Mouse (Mus musculus) erythroblast, adult 5-6 weeks (primary cell): ENCODE measurements around the gene Siah3. TPM values are rescaled to one million over a fixed set of nuclear protein-coding genes. Genes with fewer than 3 reads are reported as not detected.

Experiments
- ATAC-seq: replicated peaks from 2 replicates; pipeline ENCODE4 v1.8.0; 2016; ENCODE audit warnings: moderate number of reproducible peaks, mild to moderate bottlenecking, moderate TSS enrichment, inconsistent platforms; ENCODE audit not compliant: poor library complexity, low FRiP score, severe bottlenecking
- total RNA-seq, 2 experiments: library from RNA; stranded (forward) in 1 of 2; stranded (reverse) in 1 of 2; fragments of 150-400 nt in 1 of 2; fragments of 200-764, 138-1000 nt in 1 of 2; gene quantifications; 2 replicates each; pipeline versions ENCODE4 v1.2.3 to v1.2.4; 2015 to 2017; ENCODE audit warnings: low replicate concordance in 2 of 2

Siah3 gene
- total RNA-seq, 2 experiments from 2014 or later: not detected

DNA sequence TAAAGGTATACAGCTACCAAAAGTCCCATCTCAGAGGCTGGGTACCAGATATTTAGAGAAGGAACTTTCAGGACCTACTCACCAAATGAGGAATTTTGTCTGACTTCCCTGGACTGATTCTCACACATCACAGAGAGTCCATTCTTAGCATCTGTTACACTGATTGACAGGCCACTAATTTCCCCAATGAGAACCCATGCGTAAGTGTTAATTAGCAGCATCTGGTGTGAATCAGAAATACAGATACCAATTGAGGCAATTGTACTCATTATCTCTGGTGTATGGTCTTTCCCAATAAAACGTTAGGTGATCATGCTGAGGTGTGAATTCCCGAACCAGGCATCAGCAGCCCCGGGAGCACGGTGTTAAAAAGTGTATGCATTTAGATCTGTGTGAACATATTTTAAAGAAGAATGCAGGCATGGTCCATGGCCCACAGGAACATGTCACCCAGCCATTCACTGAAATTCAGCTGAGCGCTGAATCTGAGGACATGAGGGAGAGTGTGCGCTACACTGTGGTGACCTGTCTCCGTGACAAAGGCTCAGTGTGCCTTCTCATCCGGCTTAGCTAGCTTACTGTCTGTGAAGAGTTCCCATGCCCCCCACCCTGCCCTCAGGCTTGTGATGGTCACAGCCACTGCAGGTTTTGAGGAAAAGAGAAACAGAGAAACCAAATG, 61.3 kb downstream of the Siah3 start:
- no peak for ATAC-seq

DNA sequence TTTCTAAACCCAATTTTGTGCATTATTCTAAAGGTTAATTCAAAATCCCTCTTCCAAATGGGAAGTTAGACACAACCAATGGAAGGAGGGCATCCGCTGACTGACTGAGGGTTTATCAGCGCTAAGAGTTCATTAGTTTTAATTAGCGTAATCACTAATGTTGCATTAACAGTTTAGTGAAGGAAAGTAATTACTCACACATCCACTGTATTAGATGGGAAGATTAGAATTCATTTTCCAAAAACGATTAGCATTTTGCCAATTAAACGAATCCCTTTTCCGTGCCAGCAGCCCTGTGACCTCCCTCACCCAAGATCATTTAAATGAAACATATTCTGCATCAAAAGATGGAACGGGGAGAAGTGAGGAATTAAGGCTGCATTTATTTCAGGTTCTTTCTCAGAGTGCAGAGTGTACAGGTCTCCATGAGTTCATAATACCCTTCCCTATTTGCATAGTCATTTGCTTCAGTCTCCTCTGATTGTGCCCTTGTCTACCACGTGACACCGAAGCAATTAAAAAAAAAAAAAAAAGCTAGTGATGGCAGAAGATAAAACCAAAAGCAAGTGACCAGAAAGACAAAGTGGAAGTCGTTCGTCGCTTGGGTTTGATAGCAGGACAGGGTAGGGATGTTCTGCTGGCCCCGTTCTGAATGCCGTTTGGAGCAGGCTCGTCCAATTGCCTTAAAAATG, 62.6 kb downstream of the Siah3 start:
- no peak for ATAC-seq

DNA sequence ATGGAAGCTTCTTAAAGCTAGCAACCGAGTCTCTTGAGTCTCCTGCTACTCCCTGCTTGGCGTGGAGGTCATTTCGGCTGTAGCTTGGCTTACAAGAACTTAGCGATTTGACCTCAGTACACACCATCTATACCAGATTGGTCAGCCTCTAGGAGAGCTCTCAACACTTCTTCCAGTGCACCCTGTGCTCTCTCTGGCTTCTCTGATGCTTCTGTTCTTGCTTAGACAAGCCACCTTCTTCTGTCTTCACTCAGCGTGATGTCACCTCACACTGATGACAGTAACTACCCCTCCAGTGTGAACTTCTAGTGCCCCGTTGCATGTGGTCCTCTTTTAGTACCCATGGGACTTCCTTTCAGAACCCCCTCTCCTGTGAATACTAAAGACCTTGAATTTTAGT, 63.1 kb downstream of the Siah3 start:
- ATAC-seq: no peak

DNA sequence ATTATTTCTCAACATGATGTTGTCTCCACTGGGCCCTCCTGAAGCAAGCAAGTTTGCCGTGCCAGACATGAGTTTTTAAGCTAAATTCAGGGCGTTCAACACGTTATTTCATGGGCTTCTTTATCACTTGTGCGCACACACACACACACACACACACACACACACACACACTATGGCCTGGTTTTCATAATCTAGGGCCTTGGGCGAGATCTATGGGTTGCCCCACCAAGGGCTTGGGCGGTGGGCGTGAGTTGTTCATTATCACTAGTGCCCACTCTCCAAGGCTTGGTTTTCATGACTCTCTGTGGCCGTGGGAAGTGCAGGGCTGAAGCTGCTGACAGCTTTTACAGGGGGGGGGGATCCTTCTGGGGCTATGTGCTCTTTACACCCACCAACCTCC, 63.9 kb downstream of the Siah3 start:
- ATAC-seq: no peak

DNA sequence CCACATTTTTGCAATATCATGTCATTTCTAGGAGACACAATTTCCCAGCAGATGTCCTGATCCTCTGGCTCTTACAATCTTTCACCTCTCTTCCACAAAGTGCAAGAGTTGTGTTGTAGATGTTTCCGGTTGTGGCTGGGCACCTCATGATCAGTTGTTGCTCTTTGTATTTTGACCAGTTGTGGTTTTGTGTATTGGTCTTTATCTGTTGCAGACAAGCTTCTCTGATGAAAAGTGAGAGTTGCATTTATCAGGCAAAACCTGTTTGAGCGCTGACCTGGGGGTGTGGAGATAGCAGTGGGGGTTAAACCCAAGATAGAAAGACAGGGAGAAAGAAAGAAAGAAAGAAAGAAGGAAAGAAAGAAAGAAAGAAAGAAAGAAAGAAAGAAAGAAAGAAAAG, 68.9 kb downstream of the Siah3 start:
- ATAC-seq: 0 out of 2 replicates have a peak, but pooled peaks have one; percentile 55

DNA sequence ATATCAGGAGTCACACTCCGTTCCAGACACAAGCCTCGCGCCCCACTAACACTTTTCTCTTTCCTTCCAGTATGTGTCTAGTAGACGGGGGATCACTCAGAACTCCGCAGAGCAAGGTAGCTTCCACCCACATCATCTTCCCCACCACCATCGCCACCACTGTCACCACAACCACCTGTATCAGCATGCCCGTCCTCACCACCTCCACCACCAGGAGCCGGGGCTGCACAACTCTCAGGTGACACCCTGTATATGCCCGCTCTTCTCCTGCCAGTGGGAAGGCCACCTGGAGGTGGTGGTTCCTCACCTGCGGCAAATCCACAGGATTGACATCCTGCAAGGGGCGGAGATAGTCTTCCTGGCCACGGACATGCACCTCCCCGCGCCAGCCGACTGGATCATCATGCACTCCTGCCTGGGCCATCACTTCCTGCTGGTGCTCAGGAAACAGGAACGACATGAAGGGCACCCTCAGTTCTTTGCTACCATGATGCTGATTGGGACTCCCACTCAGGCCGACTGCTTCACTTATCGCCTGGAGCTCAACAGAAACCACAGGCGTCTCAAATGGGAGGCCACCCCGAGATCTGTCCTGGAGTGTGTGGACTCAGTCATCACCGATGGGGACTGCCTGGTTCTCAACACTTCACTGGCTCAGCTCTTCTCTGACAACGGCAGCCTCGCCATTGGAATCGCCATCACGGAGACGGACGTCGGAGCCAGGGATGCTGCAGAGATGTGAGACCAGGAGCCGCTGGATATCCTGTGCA, 69.8 kb downstream of the Siah3 start:
- peak; percentile 54 for ATAC-seq

DNA sequence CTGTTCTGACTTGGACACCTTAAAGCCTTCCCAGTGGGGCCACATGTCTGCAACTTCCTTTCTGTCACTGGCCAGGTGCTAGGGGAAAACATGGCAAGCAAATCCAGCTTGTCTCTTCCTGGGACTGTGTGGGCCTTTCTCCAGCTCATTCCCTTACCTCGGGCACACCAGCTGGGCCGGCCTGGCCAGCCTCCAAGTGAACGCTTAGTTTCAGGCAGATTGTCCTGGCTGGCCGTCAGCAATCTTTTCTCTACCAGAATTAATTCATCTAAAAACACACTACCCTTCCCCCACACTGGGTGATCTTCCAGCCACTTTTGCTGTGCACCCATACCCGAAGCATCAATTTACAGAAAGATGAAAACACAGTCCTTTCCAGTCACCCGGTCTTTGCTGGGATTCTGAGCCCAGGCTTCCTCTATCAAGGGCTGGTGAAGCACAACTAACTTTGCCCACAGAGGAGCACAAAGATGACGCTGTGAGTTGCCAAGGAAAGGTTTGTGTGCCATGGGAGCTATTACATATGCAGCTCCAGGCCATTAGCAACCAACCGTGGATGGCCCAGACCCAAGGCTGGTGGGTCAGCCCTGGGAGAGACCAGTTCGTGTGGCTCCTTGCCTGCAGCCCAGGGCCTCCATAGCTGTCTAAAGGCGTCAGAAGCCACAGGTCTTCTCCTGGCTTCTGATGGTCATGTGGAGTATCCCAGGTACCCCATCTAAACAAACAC, 71.8 kb downstream of the Siah3 start:
- ATAC-seq: no peak

DNA sequence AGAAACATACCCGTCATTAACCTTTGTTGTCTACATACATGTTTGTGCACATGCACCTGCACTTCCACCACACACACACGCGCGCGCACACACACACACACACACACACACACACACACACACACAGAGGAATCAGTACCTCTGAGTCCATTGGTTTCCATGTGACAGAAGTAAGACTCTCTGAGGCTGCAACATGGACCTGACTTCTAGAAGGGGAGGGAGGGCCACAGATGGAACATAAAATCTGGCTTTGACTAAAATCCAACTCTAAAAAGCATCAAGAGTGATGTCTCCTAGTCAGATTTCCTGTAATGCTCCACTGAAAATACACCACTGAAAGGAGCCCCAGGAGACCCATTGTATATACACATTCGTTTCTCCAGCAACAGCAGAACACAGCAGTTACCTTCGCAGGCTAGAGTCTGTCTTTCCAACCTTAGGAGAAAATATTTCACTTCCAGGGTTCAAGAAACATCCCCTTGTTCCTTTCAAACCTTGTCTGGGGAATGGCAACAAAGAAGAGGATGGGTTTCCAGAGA, 75.1 kb downstream of the Siah3 start:
- ATAC-seq: no peak

DNA sequence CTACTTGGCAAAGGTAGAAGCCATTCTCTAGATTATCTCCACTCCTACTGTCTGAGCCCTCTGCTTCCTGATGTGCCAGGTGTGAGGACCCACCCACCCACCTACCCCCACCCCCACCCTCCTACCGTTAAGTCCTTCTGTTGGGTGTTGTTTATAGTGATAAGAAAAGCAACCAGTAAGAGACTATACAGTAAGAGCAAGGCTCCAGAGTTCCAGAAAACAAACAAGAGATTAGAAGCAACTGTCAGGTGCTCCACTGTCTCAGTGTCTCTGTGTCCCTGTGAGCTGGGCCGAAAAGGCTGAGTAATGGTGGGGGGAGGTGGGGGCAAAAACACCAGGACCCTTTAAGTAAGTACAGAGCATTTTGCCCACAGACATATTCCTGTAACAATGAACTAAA, 83.4 kb downstream of the Siah3 start:
- no peak for ATAC-seq

DNA sequence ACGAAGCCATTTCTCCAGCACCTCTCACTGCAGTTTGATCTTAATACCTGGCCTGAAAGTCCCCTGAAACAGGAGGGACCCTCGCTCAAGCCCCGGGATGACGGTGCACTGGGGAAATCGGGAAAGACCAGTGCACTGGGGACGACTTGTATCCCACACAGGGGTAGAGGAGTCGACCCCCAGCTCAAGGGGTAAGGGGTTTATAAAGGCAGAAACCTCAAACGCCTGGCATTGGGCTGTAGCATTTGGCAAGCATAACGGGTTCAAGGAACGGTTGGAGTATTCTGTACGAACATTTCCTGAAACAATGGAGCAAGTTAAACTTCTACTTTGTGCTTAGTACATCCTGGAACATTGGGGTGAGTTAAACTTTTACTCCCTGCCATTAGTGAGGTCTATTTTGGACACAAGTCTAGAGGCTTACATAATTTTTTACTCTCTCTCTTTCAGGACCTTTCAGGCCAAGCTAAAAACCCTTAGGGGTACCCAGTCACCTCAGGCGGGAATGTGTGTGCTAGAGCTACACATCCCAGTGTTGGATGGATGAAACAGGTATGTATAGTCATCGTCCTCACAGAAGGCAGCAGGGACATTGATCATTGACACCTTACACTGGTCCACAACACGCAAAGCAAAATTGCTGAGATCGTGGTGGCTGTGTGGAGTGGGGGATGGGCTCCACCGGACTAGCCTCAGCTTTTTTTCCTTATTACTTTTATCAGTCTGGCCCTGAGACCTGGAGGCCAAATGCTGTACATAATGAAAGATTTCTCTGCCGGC, 84.6 kb downstream of the Siah3 start:
- no peak for ATAC-seq

DNA sequence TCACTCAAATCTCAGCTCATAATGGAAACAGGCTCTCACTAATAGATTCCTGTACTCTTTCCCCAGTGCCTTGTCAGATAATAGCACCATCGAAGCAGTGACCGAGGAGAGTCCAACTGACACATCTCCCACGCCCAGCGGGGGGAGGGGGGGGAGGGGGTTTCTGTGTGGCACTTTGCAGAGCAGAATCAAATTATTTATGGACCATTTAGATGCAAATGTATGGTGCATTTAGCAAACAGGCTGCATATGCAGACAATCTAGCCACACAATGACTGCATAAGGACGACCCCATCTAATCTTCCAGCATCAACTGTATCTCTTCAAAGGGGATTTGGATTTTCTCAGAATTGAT, 85.2 kb downstream of the Siah3 start:
- no peak for ATAC-seq

DNA sequence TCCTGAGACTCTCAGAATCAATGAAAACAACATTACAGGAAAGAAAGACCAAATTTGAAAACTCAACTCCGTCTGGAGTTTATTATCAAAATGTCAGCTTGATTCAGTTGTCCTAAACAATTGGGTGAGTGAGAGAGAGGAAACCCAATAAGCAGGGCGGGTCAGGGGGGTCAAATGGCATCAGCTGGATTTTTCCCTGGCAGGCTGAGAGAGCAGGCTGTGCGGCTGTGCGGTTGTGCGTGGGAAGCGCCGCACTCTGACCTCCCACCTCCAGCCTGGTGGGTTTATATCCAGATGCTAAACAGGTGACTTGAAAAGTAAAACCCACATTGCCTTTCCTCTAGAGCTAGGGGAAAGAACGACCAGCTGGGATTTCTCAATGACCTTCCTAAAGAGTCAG, 85.9 kb downstream of the Siah3 start:
- ATAC-seq: no peak

DNA sequence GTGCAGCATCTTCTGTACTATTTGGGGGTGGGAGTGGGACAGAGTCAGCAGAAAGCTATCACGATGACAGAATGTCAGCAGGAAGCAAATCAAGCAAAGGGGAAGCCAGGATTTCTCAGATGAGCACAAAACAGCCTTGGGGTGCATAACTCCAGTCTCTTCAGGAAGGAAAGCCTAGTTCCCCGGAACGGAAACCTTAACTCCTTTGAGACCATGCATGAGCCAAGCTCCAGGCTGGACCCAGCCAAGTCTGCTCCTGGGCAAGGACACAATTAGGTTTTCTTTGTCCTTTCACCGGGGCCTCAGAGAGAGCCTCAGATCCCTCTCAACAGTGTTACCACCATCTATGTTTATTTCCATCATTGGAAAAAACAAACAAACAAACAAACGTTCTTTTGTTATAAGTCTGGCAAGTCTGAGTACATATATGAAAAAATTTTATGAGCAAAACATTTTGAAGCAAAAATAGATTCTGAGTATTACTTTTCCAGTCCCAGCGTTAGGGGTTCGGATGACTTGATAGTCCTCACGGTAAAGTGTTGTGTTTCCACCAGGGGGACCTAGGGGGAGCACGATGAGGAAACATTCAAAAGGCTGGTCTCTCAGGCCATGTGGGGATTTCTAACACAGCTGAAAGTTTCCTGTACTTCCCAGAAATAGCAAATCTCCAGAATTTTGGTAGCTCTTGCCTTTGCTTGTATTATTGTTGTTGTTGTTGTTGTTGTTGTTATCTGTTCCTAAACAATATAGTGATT, 106.0 kb downstream of the Siah3 start:
- no peak for ATAC-seq

DNA sequence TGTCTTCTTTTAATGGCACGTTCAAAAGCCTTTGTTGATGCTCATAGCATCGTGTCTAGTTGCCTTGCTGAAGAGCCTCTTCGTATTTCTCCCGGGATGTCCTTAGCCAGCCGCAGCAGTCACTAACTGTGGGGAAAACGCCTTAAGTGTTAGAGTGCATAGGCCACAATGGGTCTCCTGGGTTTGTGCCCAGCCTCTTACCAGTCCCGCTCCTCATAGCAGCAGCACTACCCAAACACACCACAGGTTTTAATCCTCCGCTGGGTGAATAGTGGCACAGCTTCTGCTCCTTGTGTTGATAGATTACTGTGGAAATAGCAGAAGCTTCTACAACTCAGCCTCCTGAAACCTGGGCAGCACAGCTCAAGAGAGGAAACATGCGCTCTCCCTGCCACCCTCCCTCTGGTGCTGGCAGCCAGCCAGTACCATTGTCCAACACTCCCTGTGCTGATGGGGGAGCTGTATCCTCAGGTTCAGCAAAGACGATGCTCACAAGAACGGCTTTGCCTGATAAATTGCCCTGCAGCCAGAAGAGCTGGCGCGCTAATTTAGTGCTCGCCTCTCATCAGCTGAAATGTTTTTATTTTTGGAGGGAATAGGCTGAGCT, 109.9 kb downstream of the Siah3 start:
- no peak for ATAC-seq

DNA sequence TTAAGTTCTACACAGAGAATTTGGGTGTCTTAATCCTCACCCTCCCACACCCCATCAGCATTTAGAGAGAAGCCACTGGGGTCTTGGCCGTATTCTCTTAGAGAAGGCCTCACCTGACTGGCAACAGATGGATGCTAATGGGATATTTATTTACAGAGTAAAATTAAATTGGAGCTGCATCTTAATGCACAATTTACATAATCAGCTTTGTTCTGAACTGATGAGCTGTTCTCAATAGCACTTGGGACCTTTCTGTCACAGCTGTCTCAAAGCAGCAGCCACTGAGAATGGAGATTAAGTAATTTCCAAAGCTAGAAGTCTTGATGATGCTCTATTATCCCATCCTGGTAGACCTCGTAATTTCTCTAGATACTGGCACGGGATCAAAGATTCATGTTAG, 110.5 kb downstream of the Siah3 start:
- no peak for ATAC-seq

DNA sequence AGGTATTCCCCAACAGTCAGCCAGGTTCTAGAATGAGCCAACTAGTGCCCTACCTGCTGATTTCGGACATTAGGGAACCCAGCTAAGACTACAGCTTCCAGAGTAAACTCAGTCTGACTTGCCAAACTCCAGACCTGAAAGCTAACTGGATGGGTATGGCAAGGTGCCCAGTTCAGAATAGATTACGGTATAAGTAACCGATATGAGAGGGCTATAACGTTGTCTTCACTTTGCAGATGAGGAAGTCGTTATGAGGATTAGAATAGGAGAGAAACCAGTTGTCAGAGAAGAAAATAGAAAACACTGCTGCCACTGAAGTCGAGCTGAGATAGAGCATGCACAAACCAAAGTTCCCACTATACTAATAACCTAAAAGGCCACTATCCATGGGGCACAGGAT, 123.2 kb downstream of the Siah3 start:
- no peak for ATAC-seq
